Mouse (Mus musculus) limb, embryonic 15.5 days (tissue): ENCODE measurements around the gene Gja4. TPM values are rescaled to one million over a fixed set of nuclear protein-coding genes. Genes with fewer than 3 reads are reported as not detected.

ENCODE experiments used
- ATAC-seq: fragments of 200-750 bp; cut with Nextera tagmentation; 2 replicates; pipeline ENCODE4 v1.8.0; 2017; ENCODE audit warnings: low read depth, moderate TSS enrichment; ENCODE audit not compliant: insufficient number of reproducible peaks, low FRiP score, low TSS enrichment
- H3K27ac ChIP-seq: fragments of 300-500 bp; sonication (generic); 2 replicates; pipeline ENCODE4 v1.5.1; 2015; ENCODE audit warnings: moderate library complexity, mild to moderate bottlenecking, inconsistent platforms
- H3K27me3 ChIP-seq: fragments of 300-500 bp; sonication (generic); 2 replicates; pipeline ENCODE4 v1.6.1; 2015; ENCODE audit warnings: inconsistent platforms
- H3K36me3 ChIP-seq: fragments of 300-500 bp; sonication (generic); 2 replicates; pipeline ENCODE4 v1.6.1; 2015; ENCODE audit warnings: inconsistent platforms
- H3K4me1 ChIP-seq: fragments of 300-500 bp; sonication (generic); 2 replicates; pipeline ENCODE4 v1.6.1; 2015; ENCODE audit warnings: inconsistent platforms
- H3K4me2 ChIP-seq: fragments of 300-500 bp; sonication (generic); 2 replicates; pipeline ENCODE4 v1.6.1; 2015; ENCODE audit warnings: mild to moderate bottlenecking, inconsistent platforms
- H3K4me3 ChIP-seq: fragments of 300-500 bp; sonication (generic); 2 replicates; pipeline ENCODE4 v1.5.1; 2015; ENCODE audit warnings: mild to moderate bottlenecking, inconsistent platforms
- H3K9ac ChIP-seq: fragments of 300-500 bp; sonication (generic); 2 replicates; pipeline ENCODE4 v1.6.1; 2015; ENCODE audit warnings: inconsistent platforms
- H3K9me3 ChIP-seq: fragments of 300-500 bp; sonication (generic); 2 replicates; pipeline ENCODE4 v1.6.1; 2016; ENCODE audit warnings: inconsistent platforms
- WGBS: fragments of 180-500 bp; shearing (Covaris S2); methylation state at CpG from one replicate; pipeline ENCODE4 v1.1.7; 2015; 5-methylcytosine and 5-hydroxymethylcytosine counted together
- polyA plus RNA-seq: library from polyadenylated mRNA; unstranded; fragments of >200 nt; fragmentation: Nextera tagmentation; extraction: Ambion mirVana; gene quantifications from 2 replicates; pipeline ENCODE4 v1.2.1, GENCODE M21; 2015

The Gja4 gene
- polyA plus RNA-seq, 1 experiment from 2014 or later: 16.7 TPM

DNA sequence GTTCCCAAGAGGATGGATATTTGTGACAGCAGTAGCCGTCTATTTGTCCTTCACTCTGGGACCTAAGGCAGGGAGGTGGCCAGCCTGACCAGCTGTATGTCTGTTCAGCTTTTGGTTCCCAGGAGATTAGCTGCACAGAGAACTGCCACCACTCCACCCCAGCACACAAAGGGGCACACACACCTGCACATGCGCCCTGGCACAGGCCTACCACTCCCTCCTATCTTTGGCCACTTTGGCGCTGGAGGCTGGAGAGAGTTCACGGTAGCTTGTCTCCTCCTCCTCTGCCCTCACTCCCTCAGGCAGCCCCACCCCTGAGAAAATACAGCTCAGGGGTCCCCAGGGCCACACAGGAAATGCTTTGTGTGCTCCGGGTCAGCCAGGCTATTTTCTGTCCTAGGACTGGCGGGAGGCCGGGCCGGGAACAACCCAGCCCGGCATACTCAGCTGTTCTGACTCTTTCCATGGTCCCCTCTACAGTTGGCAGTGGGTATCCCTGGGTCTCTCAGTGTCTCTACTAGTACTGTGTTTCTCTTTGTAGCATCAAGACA lies 35.3 kb downstream of the Gja4 start:
- WGBS: 61% methylated on average over 9 of the region's 9 CpGs
- Histone ChIP-seq H3K9me3 (no peaks in the 10 kb centered on the region), H3K4me1 (no peaks in the 10 kb centered on the region), H3K36me3 (no peaks in the 10 kb centered on the region), H3K4me2 (no peak overlapping the region), H3K27me3 (no peaks in the 10 kb centered on the region), H3K4me3 (no peak overlapping the region), H3K27ac (0 out of 2 replicates have a peak overlapping the region, but pooled peaks have one; percentile 6), H3K9ac (no peak overlapping the region)
- ATAC-seq: peak; percentile 31; the same call in 1 of the 2 replicates

DNA sequence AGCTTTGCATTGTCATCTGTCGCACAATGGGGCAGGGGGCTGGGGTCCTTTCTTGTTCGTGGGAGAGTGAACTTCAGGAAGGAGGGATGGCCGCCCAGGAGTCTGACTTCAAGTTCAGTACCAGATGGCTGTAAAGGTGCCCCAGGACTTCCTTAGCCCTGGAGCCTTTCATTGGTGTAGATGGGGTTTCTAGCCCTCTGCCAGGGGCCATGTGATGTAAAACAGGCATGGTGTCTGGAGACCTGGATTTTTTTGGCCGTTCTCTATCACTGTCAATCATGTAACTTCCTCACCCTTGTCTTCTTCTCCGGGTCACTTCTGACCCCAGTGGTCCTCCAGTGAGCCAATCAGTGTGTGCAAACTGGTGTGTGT lies 49.7 kb downstream of the Gja4 start:
- H3K27ac ChIP-seq: no peak overlapping the region
- H3K9me3 ChIP-seq: no peaks in the 10 kb centered on the region
- no peak overlapping the region for H3K9ac ChIP-seq
- H3K4me3 ChIP-seq: no peak overlapping the region
- WGBS: 63% methylated on average over 5 of the region's 5 CpGs
- no peak for ATAC-seq
- no peaks in the 10 kb centered on the region for H3K36me3 ChIP-seq
- H3K27me3 ChIP-seq: peaks cover 5% of the 10 kb centered on the region; the same call in 1 of the 2 replicates
- H3K4me2 ChIP-seq: no peak overlapping the region
- H3K4me1 ChIP-seq: no peaks in the 10 kb centered on the region

DNA sequence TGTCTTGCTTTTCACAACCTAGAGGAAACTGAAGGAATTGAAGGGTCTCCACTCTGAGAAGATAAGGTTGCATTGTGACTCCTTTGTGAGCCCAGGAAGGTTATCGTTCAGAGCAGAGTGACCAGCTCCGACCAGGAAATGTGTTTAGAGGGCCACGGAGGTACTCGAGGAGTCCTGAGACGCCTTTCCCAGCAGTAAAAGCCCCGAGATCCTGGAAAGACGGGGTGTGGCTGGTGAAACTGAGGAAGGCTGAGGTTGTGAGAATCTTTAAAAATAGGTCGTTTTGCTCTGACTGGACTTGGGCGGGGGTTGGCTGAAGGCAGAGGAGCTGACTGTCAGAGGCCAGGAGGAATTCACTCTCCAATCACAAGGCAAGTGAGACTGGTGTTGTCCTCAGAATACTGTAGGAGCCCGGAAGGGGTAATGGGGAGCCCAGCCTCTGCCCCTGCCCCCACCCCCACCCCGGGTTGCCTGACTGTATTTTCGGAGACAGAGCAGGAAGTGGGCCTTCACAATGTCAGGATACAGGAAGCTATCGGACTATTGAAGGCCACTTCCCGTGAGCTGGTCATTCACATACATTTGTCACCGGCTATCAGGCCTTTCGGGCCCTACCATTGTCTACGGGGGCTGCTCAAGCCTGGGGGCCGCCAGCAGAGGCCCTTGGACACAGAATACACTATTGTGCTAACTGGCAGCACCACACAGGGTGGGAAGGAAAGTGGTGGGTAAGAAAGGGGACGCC lies 50.2 kb downstream of the Gja4 start:
- Histone ChIP-seq H3K9ac (no peak overlapping the region), H3K4me3 (no peak overlapping the region), H3K9me3 (no peaks in the 10 kb centered on the region), H3K27me3 (peaks cover 4% of the 10 kb centered on the region; the same call in 1 of the 2 replicates), H3K36me3 (no peaks in the 10 kb centered on the region), H3K4me1 (no peaks in the 10 kb centered on the region), H3K27ac (no peak overlapping the region), H3K4me2 (no peak overlapping the region)
- 71% methylated on average over 19 of the region's 19 CpGs for WGBS
- no peak for ATAC-seq

DNA sequence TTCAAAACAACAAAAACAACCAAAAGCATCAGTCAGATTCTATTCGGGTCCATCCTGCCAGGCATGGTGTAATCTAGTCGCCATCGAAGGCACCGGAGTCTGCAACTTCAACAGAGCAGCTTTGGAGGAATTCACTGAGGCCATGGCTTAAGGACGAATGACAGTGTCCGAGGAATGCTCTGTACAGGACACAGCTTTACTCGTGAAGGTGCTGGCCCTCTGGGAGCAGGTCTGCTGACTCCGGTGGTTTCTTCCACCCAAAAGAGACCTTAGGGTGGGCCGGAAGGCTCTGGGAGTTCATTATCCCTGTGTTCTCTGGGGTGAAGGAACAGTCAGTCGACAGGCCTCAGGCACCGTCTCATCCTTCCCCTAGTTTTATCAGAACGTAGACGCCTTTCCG lies 52.2 kb downstream of the Gja4 start:
- Histone ChIP-seq H3K4me1 (no peaks in the 10 kb centered on the region), H3K4me2 (no peak overlapping the region), H3K27me3 (no peaks in the 10 kb centered on the region), H3K27ac (no peak overlapping the region), H3K4me3 (no peak overlapping the region), H3K9ac (no peak overlapping the region), H3K9me3 (no peaks in the 10 kb centered on the region), H3K36me3 (no peaks in the 10 kb centered on the region)
- 87% methylated on average over 14 of the region's 14 CpGs for WGBS
- no peak for ATAC-seq

Other genes starting within 250 kb of the Gja4 start
- gene Zmym6, start 236.7 kb downstream of the Gja4 start, polyA plus RNA-seq: 18.0 and 22.0 TPM in 2 replicates
- 12.2 and 13.0 TPM in 2 replicates for gene Tmem35b, start 190.3 kb downstream of the Gja4 start, polyA plus RNA-seq
- gene Dlgap3, start 144.8 kb downstream of the Gja4 start, polyA plus RNA-seq: 0.56 and 0.63 TPM in 2 replicates
- 53.0 and 53.1 TPM in 2 replicates for gene Smim12, start 70.3 kb downstream of the Gja4 start, polyA plus RNA-seq
- gene Gjb3, start 16.8 kb upstream of the Gja4 start, polyA plus RNA-seq: 20.8 and 23.1 TPM in 2 replicates
- gene Gjb4, start 40.0 kb upstream of the Gja4 start, polyA plus RNA-seq: 3.6 and 4.6 TPM in 2 replicates
- 3.8 and 4.2 TPM in 2 replicates for gene Gjb5, start 44.1 kb upstream of the Gja4 start, polyA plus RNA-seq